Mouse (Mus musculus) spleen, adult 2 months (tissue): ENCODE measurements around the gene C130073F10Rik.

Source experiments
- CTCF ChIP-seq: fragments of 200-500 bp; IDR thresholded peaks from 2 replicates; pipeline ENCODE4 v1.5.1; 2011; ENCODE audit warnings: mild to moderate bottlenecking, inconsistent platforms; ENCODE audit not compliant: insufficient read depth, insufficient read length, insufficient replicate concordance; ENCODE audit errors: extremely low read depth
- POLR2A ChIP-seq: fragments of 200-500 bp; IDR thresholded peaks from 2 replicates; pipeline ENCODE4 v1.6.1; 2011; ENCODE audit warnings: low read depth, low read length, inconsistent platforms

- TF ChIP-seq POLR2A (no peak), CTCF (no peak)
Measured at GRCm38 (mm10) chr4:101860873-101861272, 32.7 kb downstream of the C130073F10Rik start.
